Mouse (Mus musculus) olfactory bulb, adult 2 months (tissue): ENCODE measurements at regions not wholly inside any gene's neighbourhood (a gene's known extent, or its start where the extent isn't known, plus 50 kb on each side); places are given as distances from the start of the nearest gene placed in this dataset.
A peak's percentile ranks its signal among the peaks of the same experiment; 100 is the strongest.

ENCODE experiments used
- H3K27ac ChIP-seq: fragments of 200-500 bp; 2 replicates; pipeline ENCODE4 v1.5.1; 2012; ENCODE audit warnings: low read depth, low read length; ENCODE audit not compliant: insufficient read depth
- H3K4me1 ChIP-seq: fragments of 200-500 bp; 2 replicates; pipeline ENCODE4 v1.6.1; 2012; ENCODE audit warnings: low read length; ENCODE audit not compliant: control insufficient read depth, insufficient read depth
- H3K4me3 ChIP-seq: fragments of 200-500 bp; 2 replicates; pipeline ENCODE4 v1.5.1; 2012; ENCODE audit warnings: mild to moderate bottlenecking, low read depth, low read length, moderate library complexity; ENCODE audit not compliant: insufficient read depth
- CTCF ChIP-seq: fragments of 200-500 bp; IDR thresholded peaks from 2 replicates; pipeline ENCODE4 v1.5.1; 2012; ENCODE audit warnings: low read depth, mild to moderate bottlenecking, low read length, moderate library complexity; ENCODE audit not compliant: insufficient read depth
- POLR2A ChIP-seq: fragments of 200-500 bp; IDR thresholded peaks from 2 replicates; pipeline ENCODE4 v1.6.1; 2012; ENCODE audit warnings: mild to moderate bottlenecking, low read depth, low read length, moderate library complexity; ENCODE audit not compliant: insufficient read depth
- WGBS: fragments of 180-500 bp; shearing (Covaris S2); methylation state at CpG from one replicate; pipeline ENCODE4 v1.1.7; 2018; 5-methylcytosine and 5-hydroxymethylcytosine counted together

DNA sequence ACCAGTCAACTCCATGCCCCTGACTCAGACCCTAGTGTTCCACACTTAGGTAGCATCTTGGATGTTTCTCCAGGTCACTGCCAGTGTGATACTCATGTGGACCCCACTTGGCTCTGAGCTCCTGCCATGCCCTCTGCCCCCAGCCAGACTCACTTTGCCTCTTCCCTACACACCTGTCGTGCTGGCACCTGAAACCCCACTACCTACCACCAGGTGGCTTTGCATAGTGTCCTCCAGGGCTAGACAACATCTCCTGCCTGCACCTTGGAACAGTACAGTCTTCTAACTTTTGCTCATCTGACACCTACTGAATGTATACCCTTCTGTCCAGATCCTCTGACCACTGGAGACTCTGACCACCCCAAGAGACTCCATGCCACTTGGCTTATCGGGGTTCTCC, 80.6 kb downstream of the Fam53a start:
- TF ChIP-seq CTCF (no peak), POLR2A (no peak)
- H3K4me1 ChIP-seq, result no peaks in the 10 kb centered on the region
- no peak overlapping the region for H3K27ac ChIP-seq
- H3K4me3 ChIP-seq, result no peak overlapping the region
- 71% methylated on average over 2 of the region's 2 CpGs for whole genome bisulfite sequencing

DNA sequence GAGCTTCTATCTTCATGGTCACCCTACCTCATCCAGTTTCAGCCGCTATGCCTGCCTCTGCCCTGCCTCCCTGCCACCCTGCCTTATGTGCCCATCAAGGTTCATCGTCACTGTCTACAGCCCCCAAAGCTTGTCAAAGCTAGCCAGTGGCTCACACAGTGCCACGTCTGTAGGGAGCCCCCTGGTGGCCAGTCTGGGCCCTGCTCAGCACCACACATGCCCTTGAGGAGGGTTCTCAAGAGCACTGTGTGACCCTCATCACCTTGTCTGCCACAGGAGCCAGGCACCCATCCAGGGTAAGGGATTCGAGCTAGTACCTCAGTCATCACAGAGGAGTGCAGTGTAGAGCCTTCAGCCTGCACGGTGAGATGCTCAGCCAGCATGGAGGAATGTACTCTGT, 86.1 kb downstream of the Fam53a start:
- no peak for TF ChIP-seq POLR2A
- TF ChIP-seq CTCF, result peak; percentile 60; the same call in 1 of the 2 replicates
- H3K27ac ChIP-seq, result no peak overlapping the region
- no peak overlapping the region for H3K4me3 ChIP-seq
- 23% methylated on average over 5 of the region's 5 CpGs for WGBS
- peaks cover 13% of the 10 kb centered on the region for H3K4me1 ChIP-seq

DNA sequence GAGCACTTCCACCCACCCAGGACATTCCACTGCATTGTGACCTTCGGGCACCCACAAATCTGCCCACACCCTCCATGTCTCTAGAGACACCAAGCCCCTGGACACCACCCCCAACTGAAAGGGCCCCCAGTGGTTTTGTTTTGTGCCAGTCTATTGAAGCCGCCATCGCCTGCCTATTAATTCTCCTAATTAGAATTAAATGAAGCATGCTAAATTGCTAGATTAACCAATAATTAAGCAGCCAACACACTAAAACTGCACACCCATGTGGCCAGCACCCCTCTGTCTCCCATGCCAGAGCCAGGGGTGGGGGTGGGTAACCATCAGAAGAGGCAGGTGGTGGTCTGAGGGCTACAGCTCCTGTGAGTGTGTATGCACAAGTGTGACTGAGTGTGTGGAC, 86.8 kb downstream of the Fam53a start:
- H3K4me3 ChIP-seq, result no peak overlapping the region
- peaks cover 13% of the 10 kb centered on the region for H3K4me1 ChIP-seq
- H3K27ac ChIP-seq, result no peak overlapping the region
- TF ChIP-seq POLR2A (no peak), CTCF (no peak)
- 40% methylated on average over 3 of the region's 3 CpGs for WGBS

DNA sequence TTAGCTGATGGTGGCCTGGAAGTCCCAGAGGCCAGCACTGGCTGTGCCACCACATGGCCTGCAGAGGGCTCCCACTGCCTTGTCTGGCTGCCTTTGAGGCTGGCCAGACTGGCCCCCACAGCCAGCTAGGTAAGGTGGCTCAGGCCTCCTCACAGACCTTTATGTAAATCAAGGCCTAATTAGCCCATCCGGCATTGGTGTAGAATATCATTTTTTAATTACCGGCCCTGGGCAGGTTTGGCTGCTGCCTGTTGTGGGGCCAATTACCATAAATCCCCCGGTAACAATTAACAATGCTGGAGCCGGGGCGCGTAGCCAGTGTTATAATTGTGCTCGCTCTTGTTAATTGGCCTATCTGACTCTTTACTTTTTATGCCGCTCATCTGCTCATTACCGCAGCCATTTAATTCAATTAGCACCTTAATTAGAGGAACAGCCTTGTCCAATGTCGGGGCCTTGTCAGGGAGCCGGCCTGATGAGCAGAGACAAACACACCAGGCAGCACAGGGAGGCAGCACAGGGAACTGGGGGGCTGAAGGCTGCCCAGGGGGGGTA, 87.4 kb downstream of the Fam53a start:
- WGBS, result 39% methylated on average over 11 of the region's 11 CpGs
- Histone ChIP-seq H3K4me1 (peaks cover 13% of the 10 kb centered on the region), H3K4me3 (no peak overlapping the region), H3K27ac (no peak overlapping the region)
- TF ChIP-seq CTCF, result peak; percentile 14; the same call in 1 of the 2 replicates
- no peak for TF ChIP-seq POLR2A

DNA sequence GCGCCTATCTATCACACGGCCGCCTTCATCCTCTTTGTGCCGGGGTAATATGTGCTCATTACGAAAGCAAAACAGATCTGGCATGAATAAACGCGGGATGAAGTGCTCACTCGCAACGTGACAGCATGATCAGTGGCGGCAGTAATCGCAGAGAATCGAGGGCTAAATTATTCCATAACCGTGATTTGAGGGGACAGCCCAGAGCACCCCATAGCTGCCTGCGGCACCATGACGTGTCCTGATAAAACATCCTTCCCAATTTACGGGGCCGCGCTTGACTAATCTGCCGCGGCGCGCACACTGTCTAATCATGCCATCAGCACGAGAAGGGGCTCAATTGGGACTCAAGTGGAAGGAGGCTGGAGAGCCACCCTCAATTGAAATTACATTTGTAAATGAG, 89.2 kb downstream of the Fam53a start:
- H3K27ac ChIP-seq, result no peak overlapping the region
- peaks cover 13% of the 10 kb centered on the region for H3K4me1 ChIP-seq
- H3K4me3 ChIP-seq, result peak overlapping the region; percentile 33
- TF ChIP-seq CTCF (no peak), POLR2A (no peak)
- WGBS, result 28% methylated on average over 23 of the region's 23 CpGs

DNA sequence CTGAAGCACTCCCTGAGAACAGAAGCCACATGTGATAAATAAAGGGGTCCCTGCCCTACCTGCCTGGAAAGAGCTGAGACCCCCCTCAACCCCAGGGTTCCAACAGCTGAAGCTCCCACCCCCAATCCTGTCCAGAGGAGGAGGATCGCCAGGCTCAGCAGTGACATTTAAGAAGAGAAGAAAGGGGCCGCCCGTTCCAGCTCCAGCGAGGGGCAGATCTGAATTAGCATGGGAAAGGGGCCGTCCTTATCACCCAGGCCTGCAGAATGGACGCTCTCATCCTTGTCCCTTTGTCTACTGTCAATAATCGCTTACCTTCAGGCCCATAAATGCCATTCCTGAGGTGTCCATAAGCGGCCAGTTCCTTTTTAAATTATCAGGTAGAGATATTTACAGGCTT, 92.0 kb downstream of the Fam53a start:
- Histone ChIP-seq H3K4me3 (no peak overlapping the region), H3K27ac (no peak overlapping the region), H3K4me1 (peaks cover 22% of the 10 kb centered on the region)
- no peak for TF ChIP-seq CTCF
- TF ChIP-seq POLR2A, result no peak
- 44% methylated on average over 8 of the region's 8 CpGs for WGBS

DNA sequence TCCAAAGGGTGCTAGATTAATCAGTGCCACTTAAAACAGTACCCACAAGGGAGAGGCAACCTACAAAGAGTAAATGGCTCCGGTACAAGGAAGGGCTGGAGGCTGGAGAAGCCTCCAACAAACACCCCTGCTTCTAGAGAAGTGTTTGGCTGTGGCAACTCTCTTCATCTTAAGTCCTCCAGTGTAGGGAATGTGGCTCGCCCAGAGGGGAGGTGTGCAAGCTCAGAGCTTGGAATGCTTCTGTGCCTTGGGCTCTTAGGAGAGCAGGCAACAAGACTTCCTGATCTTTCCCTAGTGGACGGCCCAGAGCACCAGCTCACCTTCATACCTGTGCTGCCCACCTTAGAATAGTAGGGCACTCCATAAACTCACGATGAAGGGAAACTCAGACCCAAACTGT, 92.4 kb downstream of the Fam53a start:
- Histone ChIP-seq H3K4me1 (peaks cover 19% of the 10 kb centered on the region), H3K4me3 (no peak overlapping the region), H3K27ac (no peak overlapping the region)
- TF ChIP-seq CTCF (no peak), POLR2A (no peak)
- WGBS, result 76% methylated on average over 4 of the region's 4 CpGs

DNA sequence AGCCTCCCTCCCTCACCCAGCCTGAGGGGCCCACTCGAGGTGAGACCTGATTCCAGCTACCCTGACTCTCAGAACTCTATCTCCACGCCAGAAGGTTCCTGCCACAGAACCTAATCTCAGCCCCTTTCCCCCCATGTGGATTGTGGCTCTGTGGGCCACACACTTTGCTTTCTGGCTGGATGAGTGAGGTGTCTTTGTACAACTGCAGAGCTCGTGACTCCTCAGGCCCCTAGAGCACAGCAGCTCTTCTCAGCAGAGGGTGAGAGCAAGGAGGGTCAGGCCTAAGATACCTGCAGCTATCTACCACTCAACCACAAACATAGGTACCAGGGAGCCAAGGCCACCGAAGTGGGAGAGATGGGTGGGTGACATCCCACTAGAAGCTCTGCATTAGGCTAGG, 93.2 kb downstream of the Fam53a start:
- Histone ChIP-seq H3K27ac (no peak overlapping the region), H3K4me1 (peaks cover 19% of the 10 kb centered on the region), H3K4me3 (no peak overlapping the region)
- no peak for TF ChIP-seq CTCF
- no peak for TF ChIP-seq POLR2A
- 82% methylated on average over 4 of the region's 4 CpGs for WGBS

DNA sequence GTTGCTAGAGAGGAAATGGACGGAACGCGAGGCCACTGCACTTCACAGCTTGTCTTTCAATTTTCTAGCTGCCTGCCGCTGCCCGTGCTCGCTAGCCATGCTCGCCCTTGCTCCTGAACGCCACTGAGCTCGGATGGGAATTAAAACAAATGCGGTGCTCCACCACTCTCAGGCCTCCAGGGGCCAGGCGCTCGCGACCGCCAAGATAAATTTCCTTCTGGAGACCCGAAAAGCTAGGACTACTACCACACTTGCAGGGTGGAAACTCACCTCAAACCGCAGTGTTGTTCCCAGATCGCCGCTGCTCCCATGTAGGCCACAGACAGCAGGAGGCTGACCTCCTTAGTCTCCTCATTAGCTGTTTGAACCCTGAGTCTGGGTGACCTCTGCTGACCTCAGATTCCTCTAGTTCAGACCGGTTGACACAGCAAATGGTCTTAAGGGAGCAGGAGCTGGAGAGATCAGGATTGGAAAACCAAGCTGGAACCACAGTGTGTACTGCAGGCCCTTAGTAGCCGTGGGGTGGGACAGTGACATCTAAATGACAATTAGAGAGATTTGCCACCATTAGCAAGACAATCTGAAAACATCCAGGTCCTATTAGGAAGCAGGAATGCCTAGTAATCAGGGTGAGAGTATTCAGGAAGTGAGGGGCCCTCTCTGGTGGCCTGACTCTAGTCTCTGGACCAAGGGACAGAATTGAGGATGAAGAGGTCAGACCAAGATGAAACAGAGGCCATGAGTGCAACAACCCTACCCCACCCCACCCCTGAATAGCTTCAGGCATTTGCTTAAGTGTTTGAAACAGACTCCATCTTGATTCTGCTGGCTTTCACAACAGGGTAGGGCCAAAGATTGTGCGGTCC, 94.1 kb downstream of the Fam53a start:
- no peak overlapping the region for H3K4me3 ChIP-seq
- H3K27ac ChIP-seq, result no peak overlapping the region
- peaks cover 17% of the 10 kb centered on the region for H3K4me1 ChIP-seq
- TF ChIP-seq POLR2A (no peak), CTCF (no peak)
- 47% methylated on average over 21 of the region's 21 CpGs for WGBS

DNA sequence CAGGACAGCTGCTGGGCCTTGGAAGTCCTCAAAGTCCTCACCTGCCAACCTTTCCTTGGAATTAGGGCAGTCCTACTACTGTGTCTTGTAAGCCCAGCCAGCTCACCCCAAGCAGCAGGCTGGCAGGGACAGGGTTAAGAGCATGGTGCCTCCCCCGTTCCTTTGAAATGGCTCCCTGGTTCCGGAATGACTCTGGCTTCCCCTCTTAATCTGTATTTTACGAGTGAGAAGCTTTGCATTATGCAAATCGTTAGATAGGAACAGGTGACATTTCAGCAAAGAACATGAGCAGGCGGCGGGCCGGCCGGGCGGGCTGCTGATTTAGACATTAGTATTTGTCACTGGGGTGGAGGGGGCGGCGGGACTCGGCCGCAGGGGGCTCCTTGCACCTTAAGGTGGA, 95.1 kb downstream of the Fam53a start:
- 12% methylated on average over 13 of the region's 13 CpGs for WGBS
- Histone ChIP-seq H3K4me3 (peak overlapping the region; percentile 2; the same call in 1 of the 2 replicates), H3K27ac (no peak overlapping the region), H3K4me1 (peaks cover 12% of the 10 kb centered on the region; the same call in 1 of the 2 replicates)
- no peak for TF ChIP-seq CTCF
- no peak for TF ChIP-seq POLR2A
